Comparison of ENCODE assay signal across 32 mouse cellular contexts in genomic region chr7:109731626-109732025, GRCm38 (mm10). TPM values are rescaled to one million over a fixed set of nuclear protein-coding genes. Genes with fewer than 3 reads are reported as not detected.
DNase-seq lines count a peak whose midpoint lies in the region; ATAC-seq and TF ChIP-seq lines count a peak whose summit lies in the region.
"Had no signal": no experiment of that assay in that cellular context is flagged by ENCODE, and none has a peak within 500 bp of the region (broad histone marks: within the 10 kb centered on the region; RNA-seq: fewer than 3 reads in every experiment).

TSS of gene Ascl3 (minus strand) at chr7:109731726.

- peaks cover 13% of the 10 kb centered on the region for H3K36me3 ChIP-seq in heart, embryonic 13.5 days
- peaks cover 10% of the 10 kb centered on the region for H3K36me3 ChIP-seq in kidney, embryonic 15.5 days
- peaks cover 17% of the 10 kb centered on the region for H3K36me3 ChIP-seq in myocyte (ENCODE audit: control insufficient read depth, insufficient read depth)

- H3K27ac ChIP-seq in heart, embryonic 13.5 days (replicated peaks), result no peak within 1 kb of the TSS
- 0 out of 2 replicates have a peak within 1 kb of the TSS, but pooled peaks have one; percentile 32 for H3K27ac ChIP-seq in kidney, embryonic 15.5 days
- H3K27ac ChIP-seq: embryonic facial prominence, embryonic 13.5 days; forebrain, embryonic 10.5 days; forebrain, embryonic 13.5 days; heart, adult 2 months; heart, embryonic 10.5 days; hindbrain, embryonic 14.5 days; hindbrain, postnatal 0 days had no signal

- 80% methylated on average over 5 of the region's 5 CpGs for whole genome bisulfite sequencing in heart, embryonic 13.5 days
- 90% methylated on average over 5 of the region's 5 CpGs for WGBS in kidney, embryonic 15.5 days

- H3K4me1 ChIP-seq in heart, embryonic 13.5 days, result peaks cover 17% of the 10 kb centered on the region
- peaks cover 13% of the 10 kb centered on the region for H3K4me1 ChIP-seq in kidney, embryonic 15.5 days
- H3K4me1 ChIP-seq: forebrain, embryonic 13.5 days had no signal

- H3K27me3 ChIP-seq in heart, embryonic 13.5 days (replicated peaks), result no peaks in the 10 kb centered on the region
- H3K27me3 ChIP-seq in kidney, embryonic 15.5 days, result no peaks in the 10 kb centered on the region
- H3K27me3 ChIP-seq in myocyte (ENCODE audit: control insufficient read depth, insufficient read depth, insufficient read length), result no peaks in the 10 kb centered on the region
- H3K27me3 ChIP-seq: embryonic facial prominence, embryonic 13.5 days; forebrain, embryonic 13.5 days had no signal

- no peak within 1 kb of the TSS for H3K4me3 ChIP-seq in heart, embryonic 13.5 days
- H3K4me3 ChIP-seq in kidney, embryonic 15.5 days (replicated peaks), result no peak within 1 kb of the TSS
- no peak within 1 kb of the TSS for H3K4me3 ChIP-seq in myocyte
- H3K4me3 ChIP-seq: embryonic facial prominence, embryonic 13.5 days; forebrain, embryonic 10.5 days; forebrain, embryonic 13.5 days; heart, adult 2 months; heart, embryonic 10.5 days had no signal

- no peak for TF ChIP-seq POLR2A in myocyte (IDR thresholded peaks at IDR 0.05; ENCODE audit: insufficient read length, low read depth)

- no peak within 1 kb of the TSS for H3K4me2 ChIP-seq in heart, embryonic 13.5 days
- H3K4me2 ChIP-seq in kidney, embryonic 15.5 days, result no peak within 1 kb of the TSS
- peak within 1 kb of the TSS; percentile 42 for H3K4me2 ChIP-seq in myocyte (ENCODE audit: low read depth)
- H3K4me2 ChIP-seq: embryonic facial prominence, embryonic 13.5 days; forebrain, embryonic 13.5 days; hindbrain, embryonic 14.5 days had no signal

- no peaks in the 10 kb centered on the region for H3K79me2 ChIP-seq in myocyte (ENCODE audit: control insufficient read depth, insufficient read depth)

- no peaks in the 10 kb centered on the region for H3K9me3 ChIP-seq in heart, embryonic 13.5 days
- no peaks in the 10 kb centered on the region for H3K9me3 ChIP-seq in kidney, embryonic 15.5 days (replicated peaks)
- H3K9me3 ChIP-seq: embryonic facial prominence, embryonic 13.5 days; forebrain, embryonic 10.5 days; forebrain, embryonic 13.5 days; heart, embryonic 10.5 days had no signal

- DNase-seq in heart, adult 18-20 months, result no peak
- no peak for DNase-seq in kidney, postnatal 4 days
- DNase-seq in adrenal gland, postnatal 4 days (ENCODE audit: low spot score in 2 of 2), result no peak
- DNase-seq: adrenal gland, adult 8-10 months; adrenal gland, postnatal 36 days; cerebellum, adult 11 months; cerebellum, adult 2 months; cerebellum, adult 9-11 months; cerebellum, postnatal 25 days; gastrocnemius, postnatal 14 days; heart, adult 2 months had no signal

- ATAC-seq in heart, embryonic 13.5 days (ENCODE audit: extremely low read depth, insufficient number of reproducible peaks, low FRiP score, low TSS enrichment), result no peak
- ATAC-seq in kidney, embryonic 15.5 days (replicated peaks; ENCODE audit: low FRiP score), result no peak
- ATAC-seq: activated CD4-positive, CD25-positive, alpha-beta regulatory T cell, adult 4 months; CD4-positive, CD25-positive, alpha-beta regulatory T cell, adult 4 months; forebrain, embryonic 13.5 days; forebrain, embryonic 16.5 days; hindbrain, postnatal 0 days; inflammation-experienced regulatory T-cells, adult 6 months; intestine, embryonic 16.5 days had no signal

- no peak within 1 kb of the TSS for H3ac ChIP-seq in myocyte (ENCODE audit: control insufficient read depth, insufficient read length)

- peak within 1 kb of the TSS; percentile 44; the same call in 1 of the 2 replicates for H3K9ac ChIP-seq in heart, embryonic 13.5 days
- H3K9ac ChIP-seq in kidney, embryonic 15.5 days, result no peak within 1 kb of the TSS
- H3K9ac ChIP-seq: embryonic facial prominence, embryonic 13.5 days; forebrain, embryonic 13.5 days; hindbrain, embryonic 14.5 days had no signal

TF ChIP-seq in myocyte, 11 proteins besides CTCF, POLR2A, EP300 and RAD21:
- TF ChIP-seq CEBPB (IDR thresholded peaks at IDR 0.05; ENCODE audit: insufficient read depth, poor library complexity, severe bottlenecking) (no peak), TCF3 (IDR thresholded peaks at IDR 0.05; ENCODE audit: insufficient read length, low read depth) (no peak), MYOD1 (IDR thresholded peaks at IDR 0.05; ENCODE audit: control insufficient read depth in 1 of 3, insufficient read length in 2 of 3, low read depth in 2 of 3) (no peak), TCF12 (IDR thresholded peaks at IDR 0.05; ENCODE audit: insufficient read depth, poor library complexity, severe bottlenecking) (no peak)

RNA-seq across cellular contexts. Expression of gene Ascl3, which starts in this region (rescaled TPM):
- not detected in 2 replicates for polyA plus RNA-seq in heart, embryonic 13.5 days (2015; fragmentation: Nextera tagmentation; extraction: Ambion mirVana)
- not detected for total RNA-seq in heart, adult 18-20 months (2021)
- polyA plus RNA-seq in kidney, embryonic 15.5 days (2015; fragmentation: Nextera tagmentation; extraction: Ambion mirVana), result 0.24 TPM in 1 of 2 replicates, not detected in the other
- polyA plus RNA-seq in myocyte (2012; fragmentation: generic; extraction: Trizol), result 0.24 TPM
- not detected for total RNA-seq in adrenal gland, postnatal 4 days (2021)
- total RNA-seq: adrenal gland, postnatal 36 days; common myeloid progenitor, adult 5-6 weeks; ES-E14; gastrocnemius, adult 18-20 months; gastrocnemius, postnatal 14 days; heart, adult 2 months; heart, postnatal 25 days; hematopoietic stem cell, adult 5-6 weeks; hindbrain, postnatal 0 days had no signal
- polyA plus RNA-seq: activated CD4-positive, CD25-positive, alpha-beta regulatory T cell, adult 4 months; CD4-positive, CD25-positive, alpha-beta regulatory T cell, adult 4 months; embryonic facial prominence, embryonic 13.5 days; forebrain, embryonic 10.5 days; forebrain, embryonic 13.5 days; forebrain, embryonic 16.5 days; heart, adult 2 months; heart, embryonic 10.5 days; heart, embryonic 14.5 days; heart, postnatal 0 days; hindbrain, embryonic 14.5 days had no signal
